Mouse (Mus musculus) ZHBTc4 (cell line): Measurements from ENCODE around the gene Gm11992.

Source experiments
- DNase-seq: peaks from one replicate; pipeline ENCODE4 v3.0.0-alpha.2; 2011; ENCODE audit warnings: low read depth, low spot score

The Gm11992 gene

GRCm38 (mm10) chr11:9115367-9116120 is 67.2 kb downstream of the Gm11992 start:
- peak; percentile 47 for DNase-seq

- peak; percentile 95 for DNase-seq
These were observed 67.7 kb downstream of the Gm11992 start for GRCm38 (mm10) chr11:9116121-9116520.

- peak; percentile 94 for DNase-seq
These were observed 68.5 kb downstream of the Gm11992 start for GRCm38 (mm10) chr11:9116916-9117315.

DNA sequence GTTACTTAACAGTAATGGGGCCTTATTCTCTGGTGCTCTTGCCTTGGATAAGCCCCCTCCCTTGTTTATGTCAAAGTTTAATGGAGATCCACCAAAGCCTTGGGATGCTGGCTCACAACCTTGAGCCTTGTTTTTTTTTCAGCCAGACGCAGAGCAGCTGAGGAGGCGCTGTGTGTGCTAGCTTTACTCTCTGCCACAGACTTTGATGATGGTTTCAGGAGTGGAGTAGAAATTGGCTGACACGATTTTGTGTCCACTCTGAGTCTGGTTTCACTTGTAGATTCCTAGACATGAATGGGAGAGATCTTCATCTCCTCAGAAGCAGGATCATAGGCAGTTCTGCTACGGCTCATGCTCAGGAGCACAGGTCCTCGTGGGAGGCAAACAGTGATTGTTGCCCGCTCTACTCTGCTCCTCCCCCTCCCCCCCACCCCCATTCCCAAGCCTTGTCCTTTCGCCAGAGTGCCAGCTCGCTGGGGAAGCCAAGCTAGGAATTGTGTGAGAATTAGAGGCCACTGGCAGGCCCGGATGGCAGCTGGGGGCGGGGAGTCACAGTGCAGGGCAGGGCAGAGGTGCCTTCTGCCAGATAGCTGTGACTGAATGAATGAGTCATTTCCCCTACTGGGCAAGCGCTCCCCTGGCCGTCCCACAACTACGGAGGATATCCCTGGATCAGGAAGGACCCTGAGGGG is 69.1 kb downstream of the Gm11992 start:
- peak; percentile 77 for DNase-seq

- DNase-seq: no peak
These were observed 69.6 kb downstream of the Gm11992 start, which contains the start of gene Upp1 for GRCm38 (mm10) chr11:9118050-9118420. TSS of gene Upp1 (plus strand) at chr11:9118103.

DNA sequence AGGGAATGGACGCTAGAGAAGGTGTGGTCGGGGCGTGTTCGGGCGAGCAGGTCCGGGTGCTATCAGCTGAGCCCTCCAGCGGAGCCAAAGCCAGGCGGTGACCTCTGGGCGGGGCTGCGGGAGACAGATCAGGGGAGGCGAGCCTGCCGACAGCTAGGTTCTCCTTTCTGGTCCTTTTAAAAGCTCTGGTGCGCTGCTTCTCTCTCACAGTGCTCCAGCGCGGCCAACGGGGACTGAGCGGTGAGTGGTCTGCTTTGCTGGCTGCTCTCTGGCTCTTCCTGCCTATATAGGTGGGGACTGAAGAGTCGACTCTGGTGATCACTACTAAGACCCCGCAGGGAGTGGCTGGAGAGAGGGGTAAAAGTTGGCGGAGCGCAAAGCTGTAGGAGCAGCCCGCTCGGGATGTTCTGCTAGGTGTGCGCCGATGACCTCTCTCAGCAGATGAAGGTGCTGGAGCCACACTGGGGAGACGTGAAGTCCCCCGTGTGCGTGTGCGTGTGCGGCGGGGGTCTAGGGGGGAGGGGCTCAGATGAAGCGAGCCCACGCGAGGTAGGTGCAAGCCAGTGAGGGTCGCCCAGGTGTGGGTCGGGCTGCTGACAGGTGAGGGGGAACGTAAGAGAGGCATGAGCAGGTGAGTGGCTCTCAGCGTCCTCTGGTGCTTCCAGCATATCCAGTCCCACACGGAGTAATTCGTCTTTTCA is 70.2 kb downstream of the Gm11992 start:
- DNase-seq: peak; percentile 90
